Mouse (Mus musculus): ENCODE measurements around the gene Kdm1b. TPM values are rescaled to one million over a fixed set of nuclear protein-coding genes. Genes with fewer than 3 reads are reported as not detected.

The Kdm1b gene
- total and polyA plus RNA-seq, 2 experiments from 2014 or later = 5.7 to 5.9 TPM

- 81% methylated on average over 2 of the region's 2 CpGs for WGBS
- no peak overlapping the region for H3K4me3 ChIP-seq (ENCODE audit: low read depth, low read length)
- no peak for DNase-seq (ENCODE audit: low spot score)
- H3K36me3 ChIP-seq (replicated peaks; ENCODE audit: control insufficient read depth, insufficient read depth, low read length) = no peaks in the 10 kb centered on the region
- no peak overlapping the region for H3K4me2 ChIP-seq (ENCODE audit: low read depth, low read length)
- no peak overlapping the region for H3K27ac ChIP-seq (ENCODE audit: low read depth)
- H3K4me1 ChIP-seq (ENCODE audit: control insufficient read depth, insufficient read depth) = peaks cover 26% of the 10 kb centered on the region
- H3K9me3 ChIP-seq (replicated peaks; ENCODE audit: control insufficient read depth, low read length) = no peaks in the 10 kb centered on the region
- H3K9ac ChIP-seq (replicated peaks; ENCODE audit: low read depth, low read length) = no peak overlapping the region
- no peaks in the 10 kb centered on the region for H3K27me3 ChIP-seq (ENCODE audit: control insufficient read depth, insufficient read depth, low read length)
- no peak for ATAC-seq (ENCODE audit: insufficient read depth, low read depth)
- TF ChIP-seq EP300 (IDR thresholded peaks at IDR 0.05; ENCODE audit: low read depth) (no peak), CTCF (IDR thresholded peaks at IDR 0.05; ENCODE audit: low read depth) (no peak)
These were observed 65.9 kb downstream of the Kdm1b start for GRCm38 (mm10) chr13:47109239-47109638.

GRCm38 (mm10) chr13:47111185-47111584 lies 67.9 kb downstream of the Kdm1b start:
- Histone ChIP-seq H3K9me3 (replicated peaks; ENCODE audit: control insufficient read depth, low read length) (no peaks in the 10 kb centered on the region), H3K4me1 (ENCODE audit: control insufficient read depth, insufficient read depth) (0 out of 2 replicates have a peak, but pooled peaks cover 22% of the 10 kb centered on the region), H3K36me3 (replicated peaks; ENCODE audit: control insufficient read depth, insufficient read depth, low read length) (no peaks in the 10 kb centered on the region), H3K27me3 (ENCODE audit: control insufficient read depth, insufficient read depth, low read length) (no peaks in the 10 kb centered on the region), H3K4me2 (ENCODE audit: low read depth, low read length) (no peak overlapping the region), H3K4me3 (ENCODE audit: low read depth, low read length) (no peak overlapping the region), H3K27ac (ENCODE audit: low read depth) (no peak overlapping the region), H3K9ac (replicated peaks; ENCODE audit: low read depth, low read length) (no peak overlapping the region)
- no peak for ATAC-seq (ENCODE audit: insufficient read depth, low read depth)
- DNase-seq (ENCODE audit: low spot score) = no peak
- 56% methylated on average over 3 of the region's 3 CpGs for WGBS
- TF ChIP-seq CTCF (IDR thresholded peaks at IDR 0.05; ENCODE audit: low read depth) = no peak
- no peak for TF ChIP-seq EP300 (IDR thresholded peaks at IDR 0.05; ENCODE audit: low read depth)

- TF ChIP-seq EP300 (IDR thresholded peaks at IDR 0.05; ENCODE audit: low read depth) (no peak), CTCF (IDR thresholded peaks at IDR 0.05; ENCODE audit: low read depth) (no peak)
- Histone ChIP-seq H3K4me3 (ENCODE audit: low read depth, low read length) (no peak overlapping the region), H3K4me1 (ENCODE audit: control insufficient read depth, insufficient read depth) (0 out of 2 replicates have a peak, but pooled peaks cover 22% of the 10 kb centered on the region), H3K9ac (replicated peaks; ENCODE audit: low read depth, low read length) (no peak overlapping the region), H3K9me3 (replicated peaks; ENCODE audit: control insufficient read depth, low read length) (no peaks in the 10 kb centered on the region), H3K27ac (ENCODE audit: low read depth) (no peak overlapping the region), H3K27me3 (ENCODE audit: control insufficient read depth, insufficient read depth, low read length) (no peaks in the 10 kb centered on the region), H3K4me2 (ENCODE audit: low read depth, low read length) (no peak overlapping the region), H3K36me3 (replicated peaks; ENCODE audit: control insufficient read depth, insufficient read depth, low read length) (no peaks in the 10 kb centered on the region)
- DNase-seq (ENCODE audit: low spot score) = no peak
- no peak for ATAC-seq (ENCODE audit: insufficient read depth, low read depth)
- WGBS = 86% methylated on average over 3 of the region's 3 CpGs
These were observed 68.8 kb downstream of the Kdm1b start for GRCm38 (mm10) chr13:47112056-47112455.

- peak; percentile 22 for DNase-seq (ENCODE audit: low spot score)
- Histone ChIP-seq H3K4me2 (ENCODE audit: low read depth, low read length) (no peak overlapping the region), H3K27ac (ENCODE audit: low read depth) (peak overlapping the region; percentile 10; the same call in 1 of the 2 replicates)
These were observed 69.6 kb downstream of the Kdm1b start for GRCm38 (mm10) chr13:47112924-47113323.

GRCm38 (mm10) chr13:47116000-47116399 lies 72.7 kb downstream of the Kdm1b start:
- Histone ChIP-seq H3K9ac (replicated peaks; ENCODE audit: low read depth, low read length) (no peak overlapping the region), H3K27ac (ENCODE audit: low read depth) (no peak overlapping the region), H3K9me3 (replicated peaks; ENCODE audit: control insufficient read depth, low read length) (no peaks in the 10 kb centered on the region), H3K27me3 (ENCODE audit: control insufficient read depth, insufficient read depth, low read length) (no peaks in the 10 kb centered on the region), H3K36me3 (replicated peaks; ENCODE audit: control insufficient read depth, insufficient read depth, low read length) (no peaks in the 10 kb centered on the region), H3K4me1 (ENCODE audit: control insufficient read depth, insufficient read depth) (peaks cover 18% of the 10 kb centered on the region; the same call in 1 of the 2 replicates), H3K4me2 (ENCODE audit: low read depth, low read length) (no peak overlapping the region), H3K4me3 (ENCODE audit: low read depth, low read length) (no peak overlapping the region)
- no peak for TF ChIP-seq CTCF (IDR thresholded peaks at IDR 0.05; ENCODE audit: low read depth)
- TF ChIP-seq EP300 (IDR thresholded peaks at IDR 0.05; ENCODE audit: low read depth) = no peak
- DNase-seq (ENCODE audit: low spot score) (no peak), ATAC-seq (ENCODE audit: insufficient read depth, low read depth) (no peak)
- 59% methylated on average over 3 of the region's 3 CpGs for WGBS

More at GRCm38 (mm10) chr13:47112924-47113323, 69.6 kb downstream of the Kdm1b start:
- Histone ChIP-seq H3K36me3 (replicated peaks; ENCODE audit: control insufficient read depth, insufficient read depth, low read length) (no peaks in the 10 kb centered on the region), H3K9me3 (replicated peaks; ENCODE audit: control insufficient read depth, low read length) (no peaks in the 10 kb centered on the region), H3K4me3 (ENCODE audit: low read depth, low read length) (no peak overlapping the region), H3K9ac (replicated peaks; ENCODE audit: low read depth, low read length) (no peak overlapping the region), H3K27me3 (ENCODE audit: control insufficient read depth, insufficient read depth, low read length) (no peaks in the 10 kb centered on the region), H3K4me1 (ENCODE audit: control insufficient read depth, insufficient read depth) (0 out of 2 replicates have a peak, but pooled peaks cover 22% of the 10 kb centered on the region)
- WGBS = 9% methylated on average over 3 of the region's 3 CpGs
- peak; percentile 27; the same call in 1 of the 2 replicates for ATAC-seq (ENCODE audit: insufficient read depth, low read depth)
- no peak for TF ChIP-seq EP300 (IDR thresholded peaks at IDR 0.05; ENCODE audit: low read depth)
- no peak for TF ChIP-seq CTCF (IDR thresholded peaks at IDR 0.05; ENCODE audit: low read depth)

- H3K9ac ChIP-seq (replicated peaks; ENCODE audit: low read depth, low read length) = no peak overlapping the region
- peaks cover 18% of the 10 kb centered on the region for H3K4me1 ChIP-seq (ENCODE audit: control insufficient read depth, insufficient read depth)
- peak overlapping the region; percentile 92 for H3K4me2 ChIP-seq (ENCODE audit: low read depth, low read length)
- H3K9me3 ChIP-seq (replicated peaks; ENCODE audit: control insufficient read depth, low read length) = no peaks in the 10 kb centered on the region
- 36% methylated on average over 12 of the region's 12 CpGs for WGBS
- H3K27me3 ChIP-seq (ENCODE audit: control insufficient read depth, insufficient read depth, low read length) = peaks cover 7% of the 10 kb centered on the region; the same call in 1 of the 2 replicates
- TF ChIP-seq CTCF (IDR thresholded peaks at IDR 0.05; ENCODE audit: low read depth) (peak; percentile 41), EP300 (IDR thresholded peaks at IDR 0.05; ENCODE audit: low read depth) (no peak)
- no peak for ATAC-seq (ENCODE audit: insufficient read depth, low read depth)
- no peak for DNase-seq (ENCODE audit: low spot score)
- H3K27ac ChIP-seq (ENCODE audit: low read depth) = no peak overlapping the region
- H3K4me3 ChIP-seq (ENCODE audit: low read depth, low read length) = no peak overlapping the region
- H3K36me3 ChIP-seq (replicated peaks; ENCODE audit: control insufficient read depth, insufficient read depth, low read length) = no peaks in the 10 kb centered on the region
These were observed 78.1 kb downstream of the Kdm1b start for GRCm38 (mm10) chr13:47121333-47121889.

All from heart, postnatal 0 days (tissue).